Mouse (Mus musculus) megakaryocyte, adult 5-6 weeks (primary cell): ENCODE results near the gene Birc2. TPM values are rescaled to one million over a fixed set of nuclear protein-coding genes. Genes with fewer than 3 reads are reported as not detected.
A peak's percentile ranks its signal among the peaks of the same experiment; 100 is the strongest.

Experiments used
- ATAC-seq: 2 replicates; pipeline ENCODE4 v1.8.0; 2016; ENCODE audit warnings: mild to moderate bottlenecking, inconsistent platforms; ENCODE audit not compliant: poor library complexity, severe bottlenecking
- total RNA-seq, 2 experiments: library from RNA; stranded (forward) in 1 of 2; stranded (reverse) in 1 of 2; fragments of 153-499, 151-499 nt in 1 of 2; fragments of 221-1000, 200-1000 nt in 1 of 2; gene quantifications; 2 replicates each; pipeline versions ENCODE4 v1.2.3 to v1.2.4; 2015 to 2017

Gene Birc2
- total RNA-seq, 2 experiments from 2014 or later, result 28.5 to 37.3 TPM

- ATAC-seq, result no peak
Observed at GRCm38 (mm10) chr9:7848191-7848590, 11.3 kb upstream of the Birc2 start.

GRCm38 (mm10) chr9:7846667-7847199 is 9.9 kb upstream of the Birc2 start:
- peak; percentile 62 for ATAC-seq

GRCm38 (mm10) chr9:7845216-7845895 is 8.5 kb upstream of the Birc2 start:
- no peak for ATAC-seq

- ATAC-seq, result no peak
Observed at GRCm38 (mm10) chr9:7841221-7841620, 4.4 kb upstream of the Birc2 start.

GRCm38 (mm10) chr9:7837806-7838440 is 1.1 kb upstream of the Birc2 start:
- no peak for ATAC-seq

GRCm38 (mm10) chr9:7836331-7836730 is 533 bp downstream of the Birc2 start:
- peak; percentile 50 for ATAC-seq

- no peak for ATAC-seq
Observed at GRCm38 (mm10) chr9:7835302-7835701, 1.6 kb downstream of the Birc2 start.

GRCm38 (mm10) chr9:7833421-7833820 is 3.4 kb downstream of the Birc2 start:
- ATAC-seq, result no peak

GRCm38 (mm10) chr9:7829531-7830528 is 7.0 kb downstream of the Birc2 start:
- peak; percentile 40 for ATAC-seq

- no peak for ATAC-seq
Observed at GRCm38 (mm10) chr9:7828706-7829105, 8.2 kb downstream of the Birc2 start.

- peak; percentile 79 for ATAC-seq
Observed at GRCm38 (mm10) chr9:7824916-7825315, 11.9 kb downstream of the Birc2 start.

GRCm38 (mm10) chr9:7822758-7823157 is 14.1 kb downstream of the Birc2 start:
- ATAC-seq, result 0 out of 2 replicates have a peak, but pooled peaks have one; percentile 39

- no peak for ATAC-seq
Observed at GRCm38 (mm10) chr9:7805101-7805506, 31.8 kb downstream of the Birc2 start.

- no peak for ATAC-seq
Observed at GRCm38 (mm10) chr9:7798555-7798954, 38.3 kb downstream of the Birc2 start.

- no peak for ATAC-seq
Observed at GRCm38 (mm10) chr9:7797542-7797941, 39.3 kb downstream of the Birc2 start.

- no peak for ATAC-seq
Observed at GRCm38 (mm10) chr9:7796129-7796864, 40.6 kb downstream of the Birc2 start.

- ATAC-seq, result no peak
Observed at GRCm38 (mm10) chr9:7795581-7795980, 41.3 kb downstream of the Birc2 start.

GRCm38 (mm10) chr9:7793561-7793960 is 43.3 kb downstream of the Birc2 start:
- ATAC-seq, result no peak

- ATAC-seq, result 0 out of 2 replicates have a peak, but pooled peaks have one; percentile 23
Observed at GRCm38 (mm10) chr9:7790580-7791084, 46.2 kb downstream of the Birc2 start.
